Mouse (Mus musculus): Measurements from ENCODE around the gene Dcp1b.
"Not testable (repeated sequence)": the region's sequence is repeated elsewhere in the genome, so short reads cannot be mapped to it uniquely, and the experiment has no call there.

Gene Dcp1b

GRCm38 (mm10) chr6:119196382-119197305 is 21.6 kb downstream of the Dcp1b start, which contains the start of gene Cacna1c:
Gene Cacna1c (minus strand): TSS chr6:119196418.
- DNase-seq (ENCODE audit: low read depth, low spot score), result no peak

DNA sequence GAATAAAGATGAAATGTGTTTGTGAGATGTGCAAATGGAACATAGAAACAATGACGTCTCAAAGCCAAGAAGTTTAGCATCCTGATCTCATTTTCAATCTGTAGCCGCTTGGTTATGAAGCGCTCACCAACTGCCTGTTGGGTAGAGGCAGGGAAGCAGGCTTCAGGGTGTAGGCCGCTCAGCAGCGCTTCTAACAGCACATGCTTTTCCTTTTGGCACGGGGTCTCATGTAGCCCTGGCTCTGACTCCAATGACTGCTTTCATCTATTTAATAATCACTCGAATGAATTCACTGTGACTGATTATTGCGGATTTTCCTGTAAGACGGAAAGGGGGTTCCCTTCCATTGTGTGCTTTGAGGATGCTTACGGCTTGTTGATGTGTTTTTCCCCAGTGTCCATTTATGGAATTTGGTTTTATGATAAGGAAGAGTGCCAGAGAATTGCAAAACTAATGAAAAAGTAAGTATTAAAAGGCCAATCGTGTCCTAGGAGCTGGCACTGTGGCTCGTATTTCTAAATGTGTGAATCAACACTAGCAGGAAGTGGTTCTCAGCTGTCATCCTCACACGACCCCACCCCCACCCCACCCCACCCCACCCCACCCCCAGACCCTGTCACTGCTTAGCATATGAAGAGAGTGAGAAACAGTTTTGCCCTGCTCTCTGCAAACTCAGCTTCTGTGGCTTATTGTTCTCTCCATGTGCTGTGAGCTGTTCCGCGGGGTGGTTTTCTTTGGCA is 23.7 kb downstream of the Dcp1b start:
- DNase-seq (ENCODE audit: low read depth, low spot score), result no peak

GRCm38 (mm10) chr6:119199274-119199879 is 24.3 kb downstream of the Dcp1b start:
- no peak for DNase-seq (ENCODE audit: low read depth, low spot score)

- no peak for DNase-seq (ENCODE audit: low read depth, low spot score)
Observed at GRCm38 (mm10) chr6:119200362-119200761, 25.3 kb downstream of the Dcp1b start.

GRCm38 (mm10) chr6:119201575-119201974 is 26.5 kb downstream of the Dcp1b start:
- DNase-seq (ENCODE audit: low read depth, low spot score), result no peak

DNA sequence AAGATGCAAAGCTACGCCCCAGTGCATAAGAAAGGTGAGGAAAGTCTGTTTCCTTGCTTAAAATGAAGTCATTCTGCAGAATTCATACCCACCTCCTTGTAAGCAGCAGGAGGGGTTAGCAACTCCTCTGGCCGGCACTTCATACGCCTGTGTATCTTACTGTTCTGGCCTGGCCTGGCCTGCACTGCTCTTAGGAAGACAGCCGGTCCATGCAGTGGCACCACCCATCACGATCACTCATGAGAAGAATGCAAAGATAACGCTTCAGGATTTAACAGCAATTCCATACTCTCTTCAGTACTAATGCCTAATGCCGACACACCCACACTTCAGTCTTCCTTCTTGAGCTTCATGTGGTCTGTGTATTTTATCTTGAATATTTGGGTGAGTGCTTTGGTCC is 29.2 kb downstream of the Dcp1b start:
- DNase-seq (ENCODE audit: low read depth, low spot score), result no peak

GRCm38 (mm10) chr6:119204915-119205314 is 29.9 kb downstream of the Dcp1b start:
- no peak for DNase-seq (ENCODE audit: low read depth, low spot score)

GRCm38 (mm10) chr6:119206006-119206405 is 31.0 kb downstream of the Dcp1b start:
- DNase-seq (ENCODE audit: low read depth, low spot score), result not testable (repeated sequence)

- no peak for DNase-seq (ENCODE audit: low read depth, low spot score)
Observed at GRCm38 (mm10) chr6:119213375-119213774, 38.3 kb downstream of the Dcp1b start.

DNA sequence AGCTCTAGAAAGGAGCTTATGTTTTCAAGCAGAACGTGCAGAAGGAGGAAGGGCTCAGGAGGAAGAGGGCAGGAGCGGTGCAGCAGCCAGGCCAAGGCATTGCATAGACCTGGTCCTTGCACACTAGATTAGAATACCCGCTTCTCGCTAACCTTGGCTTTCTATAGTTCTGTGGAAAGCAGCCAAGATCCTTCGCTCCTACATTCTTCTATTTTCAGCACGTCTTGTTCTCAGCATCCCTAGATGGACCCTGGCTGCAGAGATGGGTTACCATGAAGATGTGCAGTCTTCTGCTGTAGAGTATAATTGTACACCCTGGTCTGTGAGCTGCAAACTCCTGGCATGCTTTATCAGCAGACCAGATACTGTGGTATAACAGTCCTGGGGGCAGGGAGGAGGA is 39.1 kb downstream of the Dcp1b start:
- DNase-seq (ENCODE audit: low read depth, low spot score), result no peak

GRCm38 (mm10) chr6:119215040-119215613 is 40.1 kb downstream of the Dcp1b start:
- no peak for DNase-seq (ENCODE audit: low read depth, low spot score)

DNA sequence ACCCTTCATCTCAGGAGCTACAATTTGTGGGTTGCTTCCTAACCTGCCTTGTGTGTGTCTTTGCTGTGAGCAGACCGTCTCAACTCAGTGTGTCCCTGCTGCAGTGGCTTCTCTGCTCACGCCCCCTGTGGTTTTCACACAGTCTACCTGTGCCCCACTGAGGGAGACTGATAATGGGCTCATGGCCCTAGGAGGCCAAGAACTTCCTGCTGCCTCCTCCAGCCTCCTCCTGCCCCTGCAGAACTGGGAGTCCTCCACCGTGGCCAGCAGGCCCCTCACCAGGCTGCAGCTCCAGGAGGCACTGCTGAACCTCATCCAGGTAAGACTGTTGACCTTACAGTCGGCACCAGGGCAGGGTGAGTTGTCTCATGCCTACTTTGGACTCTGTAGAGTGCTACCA is 42.6 kb downstream of the Dcp1b start:
- no peak for DNase-seq (ENCODE audit: low read depth, low spot score)

GRCm38 (mm10) chr6:119218591-119218990 is 43.5 kb downstream of the Dcp1b start:
- no peak for DNase-seq (ENCODE audit: low read depth, low spot score)

DNA sequence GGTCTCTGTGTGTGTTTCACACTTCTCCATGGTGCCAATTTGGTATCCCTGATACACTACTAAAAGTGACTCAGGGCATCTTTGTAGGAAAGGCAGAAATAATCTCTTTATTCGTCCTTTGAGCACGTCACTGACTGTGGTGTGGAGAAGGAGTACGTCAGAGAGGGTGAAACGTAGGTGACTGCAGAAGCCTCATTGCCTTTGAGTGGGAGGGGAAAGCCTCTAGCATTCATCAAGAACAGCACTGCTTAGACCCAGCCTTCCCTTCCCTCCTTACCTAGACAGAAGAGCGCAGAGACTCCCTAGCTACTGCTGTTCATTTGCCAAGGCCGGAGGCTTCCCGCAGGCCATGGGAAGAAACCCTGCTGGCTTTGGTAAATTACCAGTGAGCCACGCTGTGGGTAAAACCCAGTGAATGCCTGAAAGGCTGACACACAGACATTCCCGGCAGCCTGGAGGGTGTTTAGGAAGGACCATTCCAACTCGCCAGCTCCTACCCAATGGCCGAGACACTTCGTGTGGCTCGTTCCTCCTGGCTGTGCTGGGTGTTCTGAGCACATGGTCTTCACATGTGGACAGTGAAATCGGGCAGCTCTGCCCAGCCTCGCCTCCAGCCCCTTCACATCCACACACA is 44.3 kb downstream of the Dcp1b start:
- DNase-seq (ENCODE audit: low read depth, low spot score), result no peak

GRCm38 (mm10) chr6:119220297-119220696 is 45.2 kb downstream of the Dcp1b start:
- peak; percentile 83 for DNase-seq (ENCODE audit: low read depth, low spot score)

GRCm38 (mm10) chr6:119224451-119225195 is 49.6 kb downstream of the Dcp1b start:
- no peak for DNase-seq (ENCODE audit: low read depth, low spot score)

- DNase-seq (ENCODE audit: low read depth, low spot score), result no peak
Observed at GRCm38 (mm10) chr6:119225226-119225625, 50.2 kb downstream of the Dcp1b start.

DNA sequence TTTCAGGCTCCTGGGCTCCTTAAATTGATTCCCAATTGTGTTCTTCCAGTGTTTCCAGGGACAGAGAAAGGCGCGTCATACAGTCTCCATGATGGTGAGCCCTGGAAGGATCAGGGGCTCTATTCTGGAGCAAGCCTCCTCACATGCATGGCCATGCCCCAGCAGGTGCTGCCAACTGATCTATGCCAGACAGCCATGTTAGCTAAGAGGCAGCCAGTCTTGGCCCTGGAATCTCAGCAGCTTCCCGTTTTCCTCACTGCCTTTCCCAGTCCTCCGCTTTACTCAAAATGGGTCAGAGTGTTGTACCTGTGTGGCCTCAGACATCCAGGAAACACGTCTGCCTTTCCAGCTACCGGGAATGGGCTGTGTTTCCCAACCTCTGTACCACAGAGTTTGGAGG is 50.7 kb downstream of the Dcp1b start:
- DNase-seq (ENCODE audit: low read depth, low spot score), result no peak

GRCm38 (mm10) chr6:119227001-119227400 is 51.9 kb downstream of the Dcp1b start:
- DNase-seq (ENCODE audit: low read depth, low spot score), result no peak

DNA sequence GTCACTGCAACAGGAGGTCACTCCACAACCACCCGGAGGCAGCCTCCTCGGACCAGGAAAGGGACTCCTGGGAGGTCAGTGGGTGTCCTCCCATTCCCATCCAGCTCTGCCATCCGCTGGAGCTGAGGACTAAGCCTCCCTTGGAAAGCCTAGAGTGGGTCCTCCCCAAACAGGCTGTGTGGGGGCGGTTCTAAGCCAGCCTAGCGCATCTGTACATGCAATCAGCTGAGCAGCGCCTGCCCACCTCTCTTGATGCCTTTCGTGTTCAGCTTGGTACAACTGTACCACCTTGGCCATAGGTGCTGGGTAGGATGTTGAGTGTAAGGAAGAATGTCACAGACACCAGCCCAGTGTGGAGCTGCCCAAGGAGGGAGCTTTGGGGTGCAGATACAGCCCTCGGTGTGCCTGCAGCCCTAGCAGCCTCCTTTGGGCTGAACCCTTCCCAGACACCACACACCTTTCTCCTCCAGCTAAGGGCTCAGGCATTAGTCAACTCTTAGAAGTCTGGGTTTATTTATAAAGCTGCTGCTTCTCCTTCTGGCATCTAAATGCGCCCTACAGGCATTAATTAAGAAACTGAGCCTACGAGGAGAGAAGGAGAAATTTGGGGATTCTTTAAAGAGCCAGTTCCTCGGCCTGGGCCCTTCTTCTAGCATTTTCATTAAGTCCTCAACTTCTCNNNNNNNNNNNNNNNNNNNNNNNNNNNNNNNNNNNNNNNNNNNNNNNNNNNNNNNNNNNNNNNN is 54.0 kb downstream of the Dcp1b start:
- DNase-seq (ENCODE audit: low read depth, low spot score), result no peak

Measured in 3T3-L1 (cell line).